Mouse (Mus musculus) lung, embryonic 15.5 days (tissue): ENCODE data around the gene Sipa1l2. TPM values are rescaled to one million over a fixed set of nuclear protein-coding genes. Genes with fewer than 3 reads are reported as not detected.

Experiments used
- ATAC-seq: fragments of 200-750 bp; cut with Nextera tagmentation; 2 replicates; pipeline ENCODE4 v1.8.0; 2017; ENCODE audit warnings: moderate number of reproducible peaks, borderline replicate concordance; ENCODE audit not compliant: low FRiP score, low TSS enrichment; ENCODE audit errors: extremely low read depth
- H3K27ac ChIP-seq: fragments of 300-500 bp; sonication (generic); 2 replicates; pipeline ENCODE4 v1.5.1; 2015; ENCODE audit warnings: moderate library complexity, mild to moderate bottlenecking, inconsistent platforms
- H3K27me3 ChIP-seq: fragments of 300-500 bp; sonication (generic); 2 replicates; pipeline ENCODE4 v1.6.1; 2015; ENCODE audit warnings: inconsistent platforms
- H3K36me3 ChIP-seq: fragments of 300-500 bp; sonication (generic); 2 replicates; pipeline ENCODE4 v1.6.1; 2015; ENCODE audit warnings: inconsistent platforms
- H3K4me1 ChIP-seq: fragments of 300-500 bp; sonication (generic); 2 replicates; pipeline ENCODE4 v1.6.1; 2015; ENCODE audit warnings: inconsistent platforms
- H3K4me2 ChIP-seq: fragments of 300-500 bp; sonication (generic); 2 replicates; pipeline ENCODE4 v1.6.1; 2015; ENCODE audit warnings: inconsistent platforms, mild to moderate bottlenecking, moderate library complexity
- H3K4me3 ChIP-seq: fragments of 300-500 bp; sonication (generic); 2 replicates; pipeline ENCODE4 v1.5.1; 2015; ENCODE audit warnings: mild to moderate bottlenecking, inconsistent platforms
- H3K9ac ChIP-seq: fragments of 300-500 bp; sonication (generic); 2 replicates; pipeline ENCODE4 v1.6.1; 2015; ENCODE audit warnings: inconsistent platforms
- H3K9me3 ChIP-seq: fragments of 300-500 bp; sonication (generic); 2 replicates; pipeline ENCODE4 v1.6.1; 2016; ENCODE audit warnings: inconsistent platforms
- WGBS: fragments of 180-500 bp; shearing (Covaris S2); methylation state at CpG from one replicate; pipeline ENCODE4 v1.1.7; 2015; 5-methylcytosine and 5-hydroxymethylcytosine counted together
- polyA plus RNA-seq: library from polyadenylated mRNA; unstranded; fragments of >200 nt; fragmentation: Nextera tagmentation; extraction: Ambion mirVana; gene quantifications from 2 replicates; pipeline ENCODE4 v1.2.1, GENCODE M21; 2015

Sipa1l2 gene
- polyA plus RNA-seq, 1 experiment from 2014 or later: 15.6 TPM

- H3K36me3 ChIP-seq: no peaks in the 10 kb centered on the region
- no peaks in the 10 kb centered on the region for H3K27me3 ChIP-seq
- no peak overlapping the region for H3K9ac ChIP-seq
- WGBS: 86% methylated on average over 4 of the region's 4 CpGs
- H3K4me3 ChIP-seq: no peak overlapping the region
- no peak overlapping the region for H3K4me2 ChIP-seq
- H3K27ac ChIP-seq: no peak overlapping the region
- no peaks in the 10 kb centered on the region for H3K9me3 ChIP-seq
- ATAC-seq: no peak
- peaks cover 19% of the 10 kb centered on the region for H3K4me1 ChIP-seq
Observed at GRCm38 (mm10) chr8:125572246-125572645, 2.6 kb upstream of the Sipa1l2 start.

DNA sequence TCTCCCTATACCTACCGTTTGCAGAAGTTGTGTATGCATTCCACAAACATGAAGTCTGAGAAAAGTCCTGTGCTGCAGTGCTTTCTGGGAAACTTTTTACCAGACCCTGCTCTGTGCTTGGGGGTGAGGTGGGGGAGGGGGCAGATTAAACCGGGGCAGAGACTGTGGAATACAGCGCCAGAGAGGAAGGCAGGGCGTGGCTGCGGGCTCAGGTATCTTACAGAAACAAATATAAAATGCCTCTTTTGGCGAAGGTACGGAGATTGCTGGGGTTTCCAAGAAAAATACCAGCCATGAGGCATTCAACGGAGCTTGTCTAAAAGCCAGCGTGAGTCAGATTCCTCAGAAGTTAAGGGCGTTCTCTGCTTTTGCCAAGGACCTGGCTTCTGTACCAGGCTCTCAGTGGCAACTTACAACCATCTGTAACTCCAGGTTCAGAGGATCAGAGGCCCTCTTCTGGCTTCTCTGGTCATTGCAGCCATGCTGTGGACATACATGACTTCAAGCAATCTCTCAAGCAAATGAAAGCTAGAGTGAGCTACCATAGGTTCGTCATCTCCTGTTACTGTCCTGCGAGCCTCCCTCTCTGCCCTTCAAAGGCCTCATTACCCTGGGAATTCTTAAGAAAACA lies 1.3 kb upstream of the Sipa1l2 start:
- H3K9me3 ChIP-seq: no peaks in the 10 kb centered on the region
- peaks cover 29% of the 10 kb centered on the region for H3K4me1 ChIP-seq
- no peak overlapping the region for H3K9ac ChIP-seq
- H3K4me3 ChIP-seq: no peak overlapping the region; the same call in 1 of the 2 replicates
- no peaks in the 10 kb centered on the region for H3K36me3 ChIP-seq
- 0 out of 2 replicates have a peak overlapping the region, but pooled peaks have one; percentile 89 for H3K4me2 ChIP-seq
- no peak overlapping the region for H3K27ac ChIP-seq
- WGBS: 58% methylated on average over 12 of the region's 12 CpGs
- no peaks in the 10 kb centered on the region for H3K27me3 ChIP-seq
- no peak for ATAC-seq

GRCm38 (mm10) chr8:125570389-125570788 lies 781 bp upstream of the Sipa1l2 start:
- Histone ChIP-seq H3K27me3 (no peaks in the 10 kb centered on the region), H3K27ac (peak overlapping the region; percentile 52)
- 8% methylated on average over 13 of the region's 13 CpGs for WGBS

GRCm38 (mm10) chr8:125568851-125569532 lies 616 bp downstream of the Sipa1l2 start:
- no peaks in the 10 kb centered on the region for H3K27me3 ChIP-seq
- ATAC-seq: no peak
- H3K4me2 ChIP-seq: peak overlapping the region; percentile 89
- WGBS: under 1% methylated on average over 39 of the region's 39 CpGs
- peak overlapping the region; percentile 68 for H3K27ac ChIP-seq
- H3K4me3 ChIP-seq: peak overlapping the region; percentile 77
- H3K36me3 ChIP-seq: no peaks in the 10 kb centered on the region
- H3K4me1 ChIP-seq: peaks cover 35% of the 10 kb centered on the region
- H3K9ac ChIP-seq: peak overlapping the region; percentile 72
- H3K9me3 ChIP-seq: no peaks in the 10 kb centered on the region

More at GRCm38 (mm10) chr8:125570389-125570788, 781 bp upstream of the Sipa1l2 start:
- Histone ChIP-seq H3K9ac (peak overlapping the region; percentile 47), H3K4me3 (peak overlapping the region; percentile 77), H3K4me2 (peak overlapping the region; percentile 89), H3K36me3 (no peaks in the 10 kb centered on the region), H3K9me3 (no peaks in the 10 kb centered on the region), H3K4me1 (peaks cover 29% of the 10 kb centered on the region)
- ATAC-seq: no peak

GRCm38 (mm10) chr8:125568421-125568850 lies 1.2 kb downstream of the Sipa1l2 start:
- Histone ChIP-seq H3K9ac (peak overlapping the region; percentile 34), H3K36me3 (no peaks in the 10 kb centered on the region), H3K27me3 (no peaks in the 10 kb centered on the region), H3K4me3 (peak overlapping the region; percentile 77), H3K9me3 (no peaks in the 10 kb centered on the region), H3K27ac (peak overlapping the region; percentile 68), H3K4me1 (peaks cover 38% of the 10 kb centered on the region), H3K4me2 (peak overlapping the region; percentile 89)
- WGBS: 3% methylated on average over 14 of the region's 14 CpGs
- no peak for ATAC-seq

GRCm38 (mm10) chr8:125567569-125567968 lies 2.0 kb downstream of the Sipa1l2 start:
- no peak for ATAC-seq
- H3K9ac ChIP-seq: no peak overlapping the region
- H3K27me3 ChIP-seq: no peaks in the 10 kb centered on the region
- H3K36me3 ChIP-seq: no peaks in the 10 kb centered on the region
- no peak overlapping the region for H3K27ac ChIP-seq
- H3K9me3 ChIP-seq: no peaks in the 10 kb centered on the region
- peak overlapping the region; percentile 89 for H3K4me2 ChIP-seq
- H3K4me3 ChIP-seq: peak overlapping the region; percentile 77; the same call in 1 of the 2 replicates
- H3K4me1 ChIP-seq: peaks cover 47% of the 10 kb centered on the region
- WGBS: 50% methylated on average over 7 of the region's 7 CpGs

DNA sequence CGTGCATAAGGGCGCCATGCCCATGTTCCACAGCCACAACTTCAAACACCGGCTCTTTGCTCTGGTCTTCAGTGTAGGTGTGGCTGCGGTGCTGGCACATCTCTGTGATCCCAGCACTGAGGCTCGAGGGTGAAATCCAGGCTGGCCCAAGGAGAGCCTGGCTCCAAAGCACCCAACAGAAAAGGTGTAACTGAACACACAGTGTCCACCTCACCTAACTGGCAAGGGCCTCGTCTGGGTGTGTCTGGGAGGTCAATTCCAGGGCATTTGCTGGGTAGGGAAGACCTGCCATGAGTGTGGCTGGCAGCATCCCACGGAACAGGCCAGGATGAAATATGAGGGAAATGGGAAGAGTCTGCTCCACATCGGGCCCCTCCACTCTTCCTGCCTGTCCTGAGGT lies 6.7 kb downstream of the Sipa1l2 start:
- Histone ChIP-seq H3K27ac (no peak overlapping the region), H3K9ac (no peak overlapping the region), H3K36me3 (no peaks in the 10 kb centered on the region), H3K27me3 (no peaks in the 10 kb centered on the region), H3K9me3 (no peaks in the 10 kb centered on the region), H3K4me2 (no peak overlapping the region), H3K4me1 (peaks cover 73% of the 10 kb centered on the region), H3K4me3 (no peak overlapping the region)
- no peak for ATAC-seq
- WGBS: 70% methylated on average over 8 of the region's 8 CpGs

- Histone ChIP-seq H3K4me3 (no peak overlapping the region), H3K4me2 (no peak overlapping the region), H3K9me3 (no peaks in the 10 kb centered on the region), H3K9ac (no peak overlapping the region), H3K27ac (peak overlapping the region; percentile 48), H3K27me3 (no peaks in the 10 kb centered on the region), H3K36me3 (no peaks in the 10 kb centered on the region), H3K4me1 (peaks cover 76% of the 10 kb centered on the region)
- 69% methylated on average over 11 of the region's 11 CpGs for WGBS
- no peak for ATAC-seq
Observed at GRCm38 (mm10) chr8:125560825-125561490, 8.7 kb downstream of the Sipa1l2 start.

DNA sequence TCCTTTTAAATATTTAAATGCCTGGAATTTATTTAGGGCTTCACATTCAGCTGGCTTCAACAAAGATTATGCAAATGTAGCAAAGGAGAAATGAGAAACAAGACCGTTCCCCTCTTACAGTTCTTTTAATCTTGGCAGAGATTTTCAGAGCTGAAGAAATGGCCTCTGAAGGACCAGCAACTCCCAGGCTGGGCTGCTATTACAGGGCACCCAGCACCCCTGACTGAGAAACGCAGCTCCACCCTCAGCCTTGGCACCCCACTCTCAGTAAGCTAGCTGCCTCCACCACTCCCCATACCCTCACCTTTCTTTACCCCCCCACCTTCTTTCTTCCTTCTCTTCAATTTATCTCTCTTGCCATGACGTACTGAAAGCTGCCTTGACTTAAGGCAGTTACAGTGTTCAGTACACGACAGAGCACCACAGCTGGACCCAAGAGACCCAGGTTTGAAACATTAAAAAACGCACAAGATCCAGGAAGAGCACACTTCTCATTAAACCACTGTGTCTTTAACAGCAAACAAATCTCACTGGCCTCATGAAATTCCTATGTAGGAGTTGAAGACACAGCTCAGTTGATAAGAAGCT lies 10.4 kb downstream of the Sipa1l2 start:
- peak overlapping the region; percentile 6; the same call in 1 of the 2 replicates for H3K4me3 ChIP-seq
- 38% methylated on average over 5 of the region's 5 CpGs for WGBS
- H3K4me1 ChIP-seq: peaks cover 71% of the 10 kb centered on the region

GRCm38 (mm10) chr8:125558109-125559065 lies 11.2 kb downstream of the Sipa1l2 start:
- peak overlapping the region; percentile 6 for H3K4me3 ChIP-seq
- H3K27ac ChIP-seq: peak overlapping the region; percentile 81
- no peaks in the 10 kb centered on the region for H3K36me3 ChIP-seq
- peak overlapping the region; percentile 52 for H3K4me2 ChIP-seq
- no peaks in the 10 kb centered on the region for H3K9me3 ChIP-seq
- 18% methylated on average over 23 of the region's 23 CpGs for WGBS
- peaks cover 70% of the 10 kb centered on the region for H3K4me1 ChIP-seq
- ATAC-seq: peak; percentile 53; the same call in 1 of the 2 replicates
- no peaks in the 10 kb centered on the region for H3K27me3 ChIP-seq
- no peak overlapping the region for H3K9ac ChIP-seq

More for the DNA sequence above, 10.4 kb downstream of the Sipa1l2 start:
- no peak for ATAC-seq
- Histone ChIP-seq H3K9me3 (no peaks in the 10 kb centered on the region), H3K4me2 (peak overlapping the region; percentile 52), H3K27ac (peak overlapping the region; percentile 81), H3K27me3 (no peaks in the 10 kb centered on the region), H3K9ac (no peak overlapping the region), H3K36me3 (no peaks in the 10 kb centered on the region)
